Mouse (Mus musculus) gastrocnemius, postnatal 36 days (tissue): ENCODE data around the gene Gm12166. TPM values are rescaled to one million over a fixed set of nuclear protein-coding genes. Genes with fewer than 3 reads are reported as not detected.

ENCODE experiments used
- DNase-seq, 2 experiments: peaks; one replicate each; pipeline ENCODE4 v3.0.0; 2022
- intact Hi-C: fragments of 180-260 bp; cut with DNase I; formaldehyde crosslinking; loops from one replicate; pipeline ENCODE4 v1.15.1; 2025
- microRNA-seq, 2 experiments: library from miRNA; unstranded; fragments of <30 nt; microRNA quantifications; one replicate each; pipeline ENCODE4 v1.2.0; 2021
- total RNA-seq, 2 experiments: library from RNA; stranded (reverse); gene quantifications; 2 replicates each; pipeline ENCODE4 v1.2.3; 2021

The Gm12166 gene
- total RNA-seq, 2 experiments from 2014 or later, result 0.54 TPM; not detected in 1

DNA sequence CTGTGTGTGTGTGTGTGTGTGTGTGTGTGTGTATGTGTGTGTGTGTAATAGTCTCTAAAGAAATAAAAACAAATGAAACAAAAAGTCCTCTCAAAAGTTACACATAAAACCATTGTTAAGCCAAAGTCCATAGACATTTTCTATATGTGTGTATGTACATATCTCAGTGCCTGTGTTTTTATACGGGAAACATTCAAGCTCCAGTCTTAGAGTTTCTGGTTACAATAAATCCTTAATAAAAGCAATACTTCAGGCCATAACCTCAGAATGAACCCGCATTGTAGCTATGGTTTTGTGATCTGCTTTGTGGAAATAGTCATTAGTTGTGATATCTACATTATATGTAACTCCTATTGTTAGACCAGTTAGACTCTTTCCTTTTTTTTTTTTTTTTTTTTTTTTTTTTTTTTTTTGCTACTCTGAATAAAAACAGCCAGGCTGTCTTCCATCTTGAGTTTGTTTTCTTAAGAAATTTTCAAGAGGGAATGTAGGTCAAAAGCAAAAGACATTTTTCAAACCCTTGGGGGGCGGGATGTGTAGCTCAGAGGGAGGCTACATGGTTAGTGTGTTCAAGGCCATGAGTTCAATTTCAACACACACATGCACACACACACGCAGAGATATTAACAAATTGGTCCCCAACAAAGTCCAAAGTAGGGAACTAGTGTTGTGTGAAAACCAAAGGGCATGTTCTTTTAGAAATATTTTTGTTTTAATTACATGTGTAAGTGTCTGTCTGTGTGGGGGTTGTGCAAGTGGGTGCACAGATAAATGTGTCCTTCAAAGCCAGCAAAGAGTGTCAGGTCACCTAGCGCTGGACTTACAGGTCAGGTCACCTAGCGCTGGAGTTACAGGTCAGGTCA, 23.9 kb downstream of the Gm12166 start:
- DNase-seq, result no peak
- intact Hi-C loops, result no loop called here

DNA sequence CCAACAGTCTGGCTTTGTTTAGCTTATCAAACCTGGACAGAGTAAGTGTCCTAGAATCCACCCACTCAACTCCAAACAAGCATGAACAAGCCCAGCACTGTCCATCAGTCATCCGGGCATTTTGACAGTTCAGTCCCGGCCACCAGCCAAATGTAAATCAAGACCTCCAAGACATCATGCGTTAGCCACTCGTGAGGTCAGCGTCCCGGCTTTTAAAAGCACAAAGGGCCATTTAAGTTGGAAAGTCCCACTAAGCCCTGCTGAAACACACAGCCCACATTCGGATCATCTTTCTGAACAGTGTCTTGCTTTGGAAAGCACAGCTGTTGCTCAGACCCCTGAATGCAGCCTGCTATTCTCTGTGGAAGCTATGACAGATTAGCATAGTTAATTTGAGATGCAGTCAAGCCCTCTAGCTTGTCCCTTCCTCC, 26.1 kb downstream of the Gm12166 start:
- intact Hi-C loops, result no loop called here

GRCm38 (mm10) chr11:46022983-46023382, 29.1 kb downstream of the Gm12166 start:
- no peak for DNase-seq
- intact Hi-C loops, result no loop called here

More for the DNA sequence above, 26.1 kb downstream of the Gm12166 start:
- DNase-seq, result peak; percentile 29

GRCm38 (mm10) chr11:46021850-46022249, 30.3 kb downstream of the Gm12166 start:
- intact Hi-C loops, result no loop called here
- DNase-seq, result no peak

- no peak for DNase-seq
- intact Hi-C loops, result no loop called here
Observed at GRCm38 (mm10) chr11:46020246-46020645, 31.9 kb downstream of the Gm12166 start.

DNA sequence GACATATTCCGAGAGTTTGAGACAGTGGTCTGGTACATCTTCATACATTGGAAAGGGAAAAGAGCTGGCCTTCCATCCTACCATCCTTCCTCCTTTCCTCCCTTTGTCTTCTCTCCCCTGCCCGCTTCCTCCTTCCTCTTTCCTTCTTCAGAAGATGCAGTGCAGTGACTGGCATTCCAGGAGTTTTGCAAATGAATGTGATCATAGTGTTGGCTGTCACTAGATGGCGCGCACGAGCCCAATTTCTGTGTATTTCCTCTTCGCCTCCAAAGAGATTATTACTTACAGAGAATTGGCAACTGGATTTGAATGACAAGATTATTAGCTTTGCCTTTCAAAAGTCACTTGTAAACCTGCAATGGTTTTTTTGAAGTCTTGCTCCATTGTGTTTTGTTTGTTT, 36.1 kb downstream of the Gm12166 start:
- DNase-seq, result peak; percentile 55 to 56
- intact Hi-C loops, result loop anchor here (5.0 kb wide), 2 partner anchors 46 to 201 kb away; no protein-coding TSS in a partner anchor

Small RNA genes lying within 50 kb of the gene (microRNA-seq; reads per million reads assigned to microRNA genes)
- gene Mir8100, result 0 to 0.74 reads per million in 2 experiments

Other genes with a start within 250 kb of the Gm12166 start
- gene Clint1, start 200.3 kb downstream of the Gm12166 start, total RNA-seq, result 10 to 100 TPM; 32.6 to 34.5 TPM
- 1 to 10 TPM; 2.0 to 2.7 TPM for gene Lsm11, start 107.4 kb downstream of the Gm12166 start, total RNA-seq
- 1 to 10 TPM; 2.8 to 3.1 TPM for gene Thg1l, start 96.8 kb downstream of the Gm12166 start, total RNA-seq
- not detected for gene Sox30, start 72.0 kb downstream of the Gm12166 start, total RNA-seq
- gene Adam19, start 3.7 kb upstream of the Gm12166 start, total RNA-seq, result 1 to 10 TPM; 4.4 TPM
- under 1 TPM in 1 of 2 experiments, not detected in 1; 0.07 TPM for gene Nipal4, start 114.2 kb upstream of the Gm12166 start, total RNA-seq
- gene Fndc9, start 183.2 kb upstream of the Gm12166 start, total RNA-seq, result not detected